ENCODE assay signal across 8 mouse cellular contexts in the genomic region with DNA sequence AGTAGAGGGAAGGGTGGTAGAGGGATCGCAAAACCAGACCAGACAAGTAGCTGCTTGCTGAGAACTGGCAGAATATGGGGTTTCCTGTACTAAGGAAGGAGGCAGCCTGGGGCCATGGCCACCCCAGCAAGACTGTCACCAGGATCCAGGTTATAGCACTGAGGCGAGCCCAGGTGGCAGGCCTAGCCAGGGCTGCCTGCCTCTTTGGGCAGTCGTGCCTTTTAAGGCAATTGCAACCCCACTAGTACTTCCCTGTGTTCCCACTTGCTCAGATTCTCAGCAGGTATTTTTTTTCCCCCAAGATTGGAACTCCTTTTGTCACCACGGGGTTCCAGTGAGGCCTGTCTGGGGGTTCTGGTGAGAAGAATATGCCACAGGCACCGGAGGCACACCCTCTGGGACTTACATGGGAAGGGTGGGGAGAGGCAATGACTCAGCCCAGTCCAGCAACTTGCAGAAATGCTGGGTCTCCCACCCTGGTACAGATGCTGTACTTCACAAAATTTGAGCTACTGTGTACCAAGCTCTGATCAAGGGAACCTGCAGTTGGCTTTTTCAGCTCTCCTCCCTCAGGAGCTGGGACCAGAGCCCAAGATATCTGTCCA. TPM values are rescaled to one million over a fixed set of nuclear protein-coding genes. Genes with fewer than 3 reads are reported as not detected.
DNase-seq lines count a peak whose midpoint lies in the region; ATAC-seq and TF ChIP-seq lines count a peak whose summit lies in the region.

No protein-coding gene starts in this region.

- no peak for TF ChIP-seq CTCF in CH12.LX (conservative IDR thresholded peaks at IDR 0.05 in 1 of 2, IDR thresholded peaks at IDR 0.05 in 1 of 2; ENCODE audit: low read depth in 2 of 2, low read length in 2 of 2)
- TF ChIP-seq CTCF in cortical plate, adult 2 months (IDR thresholded peaks at IDR 0.05; ENCODE audit: extremely low read depth, insufficient read depth, low read length): no peak

- H3K9ac ChIP-seq in heart, embryonic 15.5 days: 0 out of 2 replicates have a peak overlapping the region, but pooled peaks have one; percentile 2
- no peak overlapping the region for H3K9ac ChIP-seq in CH12.LX (ENCODE audit: insufficient read depth, low read depth)
- H3K9ac ChIP-seq in liver, embryonic 15.5 days: peak overlapping the region; percentile 29; the same call in 1 of the 2 replicates

- H3K27me3 ChIP-seq in heart, embryonic 15.5 days: no peaks in the 10 kb centered on the region
- H3K27me3 ChIP-seq in CH12.LX (replicated peaks): no peaks in the 10 kb centered on the region
- peaks cover 7% of the 10 kb centered on the region for H3K27me3 ChIP-seq in liver, embryonic 15.5 days

- no peak for TF ChIP-seq RAD21 in CH12.LX (IDR thresholded peaks at IDR 0.05; ENCODE audit: low read depth, low read length)

- H3K4me2 ChIP-seq in heart, embryonic 15.5 days: no peak overlapping the region
- H3K4me2 ChIP-seq in CH12.LX (ENCODE audit: insufficient read depth, low read depth, poor library complexity, severe bottlenecking): no peak overlapping the region
- no peak overlapping the region for H3K4me2 ChIP-seq in liver, embryonic 15.5 days

- H3K4me3 ChIP-seq in heart, embryonic 15.5 days: no peak overlapping the region
- no peak overlapping the region for H3K4me3 ChIP-seq in CH12.LX (replicated peaks in 1 of 3; ENCODE audit: low read depth in 2 of 3, low read length in 2 of 3, poor library complexity in 1 of 3)
- H3K4me3 ChIP-seq in cortical plate, adult 2 months (ENCODE audit: insufficient read depth, low read length): no peak overlapping the region
- no peak overlapping the region for H3K4me3 ChIP-seq in liver, embryonic 15.5 days (replicated peaks)

- H3K36me3 ChIP-seq in heart, embryonic 15.5 days: peaks cover 40% of the 10 kb centered on the region
- peaks cover 40 to 42% of the 10 kb centered on the region in 2 experiments for H3K36me3 ChIP-seq in CH12.LX (replicated peaks in 1 of 2; ENCODE audit: control insufficient read depth in 1 of 2, insufficient read depth in 1 of 2, low read length in 1 of 2)
- H3K36me3 ChIP-seq in liver, embryonic 15.5 days (replicated peaks): peaks cover 48% of the 10 kb centered on the region

- H3K9me3 ChIP-seq in heart, embryonic 15.5 days (replicated peaks): no peaks in the 10 kb centered on the region
- no peaks in the 10 kb centered on the region for H3K9me3 ChIP-seq in CH12.LX (replicated peaks; ENCODE audit: low read length)
- no peaks in the 10 kb centered on the region for H3K9me3 ChIP-seq in liver, embryonic 15.5 days (replicated peaks)

- 39% methylated on average over 5 of the region's 5 CpGs for WGBS in heart, embryonic 15.5 days
- 23% methylated on average over 5 of the region's 5 CpGs for WGBS in liver, embryonic 15.5 days (ENCODE audit: insufficient replicate concordance)

- no peak for TF ChIP-seq EP300 in CH12.LX (IDR thresholded peaks at IDR 0.05; ENCODE audit: low read length)

- peaks cover 12% of the 10 kb centered on the region for H3K79me2 ChIP-seq in CH12.LX (replicated peaks; ENCODE audit: control insufficient read depth, extremely low read depth, insufficient read depth, poor library complexity, severe bottlenecking)

- no peak for TF ChIP-seq POLR2A in CH12.LX (IDR thresholded peaks at IDR 0.05; ENCODE audit: low read depth, low read length)
- 0 out of 2 replicates have a peak, but pooled peaks have one; percentile 4 for TF ChIP-seq POLR2A in cortical plate, adult 2 months (IDR thresholded peaks at IDR 0.05; ENCODE audit: extremely low read depth, insufficient read depth, low read length)

- dilution Hi-C loops in CH12.LX (cut with MboI; ENCODE audit: extremely low pct_ligation_motif_present, extremely low pct_unique_long_range_greater_than_20kb, low sequenced_read_pairs): no loop called here

- peak overlapping the region; percentile 25 for H3K27ac ChIP-seq in heart, embryonic 15.5 days
- no peak overlapping the region for H3K27ac ChIP-seq in CH12.LX (ENCODE audit: insufficient read depth, low read depth)
- 0 out of 2 replicates have a peak overlapping the region, but pooled peaks have one; percentile 1 for H3K27ac ChIP-seq in cortical plate, adult 2 months (ENCODE audit: insufficient read depth, low read length)
- H3K27ac ChIP-seq in liver, embryonic 15.5 days (replicated peaks): peak overlapping the region; percentile 79

- intact Hi-C loops in heart, postnatal 36 days (cut with DNase I): loop anchor here (1.0 to 2.0 kb wide), 3 partner anchors 63 to 130 kb away; no protein-coding TSS in a partner anchor

- H3K4me1 ChIP-seq in heart, embryonic 15.5 days (replicated peaks): peaks cover 66% of the 10 kb centered on the region
- H3K4me1 ChIP-seq in CH12.LX (ENCODE audit: control insufficient read depth in 1 of 2, insufficient read depth in 2 of 2): peaks cover 26 to 71% of the 10 kb centered on the region in 2 experiments
- 0 out of 2 replicates have a peak, but pooled peaks cover 1% of the 10 kb centered on the region for H3K4me1 ChIP-seq in cortical plate, adult 2 months (ENCODE audit: control insufficient read depth, insufficient read depth, low read length)
- H3K4me1 ChIP-seq in liver, embryonic 15.5 days (replicated peaks): peaks cover 70% of the 10 kb centered on the region

- in situ Hi-C loops in CH12.LX (cut with MboI; ENCODE audit: low pct_ligation_motif_present, low pct_unique_long_range_greater_than_20kb, low sequenced_read_pairs): loop anchor here (5.0 kb wide), 1 partner anchor 124 kb away; no protein-coding TSS in a partner anchor

- no peak for DNase-seq in heart, postnatal 36 days
- no peak for DNase-seq in CH12.LX (ENCODE audit: extremely low read depth)
- DNase-seq in urinary bladder, adult 2 months (ENCODE audit: low spot score): no peak
- DNase-seq in right cerebral cortex, postnatal 25 days: no peak
- no peak for DNase-seq in spleen, postnatal 36 days (ENCODE audit: low spot score in 2 of 2)

- ATAC-seq in heart, embryonic 15.5 days (replicated peaks; ENCODE audit: insufficient number of reproducible peaks, insufficient read depth, low FRiP score, low read depth): no peak
- ATAC-seq in liver, embryonic 15.5 days (ENCODE audit: insufficient read depth): peak; percentile 47

TF ChIP-seq in CH12.LX, 34 proteins besides CTCF, POLR2A, EP300 and RAD21:
- TF ChIP-seq TCF12 (IDR thresholded peaks at IDR 0.05; ENCODE audit: low read depth, low read length) (no peak), CHD2 (IDR thresholded peaks at IDR 0.05; ENCODE audit: low read length) (no peak), TBP (conservative IDR thresholded peaks at IDR 0.05; ENCODE audit: low read depth, low read length) (peak; percentile 66; the same call in 1 of the 2 replicates), MYC (IDR thresholded peaks at IDR 0.05; ENCODE audit: low read depth, low read length) (no peak), UBTF (IDR thresholded peaks at IDR 0.05; ENCODE audit: low read depth, low read length) (0 out of 2 replicates have a peak, but pooled peaks have one; percentile 47), SIN3A (IDR thresholded peaks at IDR 0.05; ENCODE audit: low read length) (no peak), MAFK (IDR thresholded peaks at IDR 0.05; ENCODE audit: insufficient replicate concordance, low read length) (no peak)
TF ChIP-seq in CH12.LX: peak in this region for 2.

RNA-seq across cellular contexts. Expression of gene Syngr1, which starts 15.3 kb away (rescaled TPM):
- 38.0 and 42.9 TPM in 2 replicates for polyA plus RNA-seq in heart, embryonic 15.5 days (2015; fragmentation: Nextera tagmentation; extraction: Ambion mirVana)
- 10 to 100 TPM; 81.8 to 90.5 TPM for total RNA-seq in heart, postnatal 36 days (2021)
- total RNA-seq in CH12.LX (2012; rRNA removed): 10.7 and 14.8 TPM in 2 replicates
- 6.0 and 9.7 TPM in 2 replicates for total RNA-seq in CH12.LX (2014; rRNA removed)
- polyA plus RNA-seq in CH12.LX (2012; ENCODE audit: insufficient read length, low read depth): 7.0 and 11.3 TPM in 2 replicates
- polyA plus RNA-seq in cortical plate, adult 2 months (2012; rRNA removed): 354 and 372 TPM in 2 replicates
- polyA plus RNA-seq in liver, embryonic 15.5 days (2015; fragmentation: Nextera tagmentation; extraction: Ambion mirVana): 12.7 and 13.0 TPM in 2 replicates
- 54.2 and 62.1 TPM in 2 replicates for polyA plus RNA-seq in urinary bladder, adult 2 months (2012; rRNA removed)

RNA-seq across cellular contexts. Expression of gene Rpl3, which starts 15.8 kb away (rescaled TPM):
- 565 and 609 TPM in 2 replicates for polyA plus RNA-seq in heart, embryonic 15.5 days (2015; fragmentation: Nextera tagmentation; extraction: Ambion mirVana)
- 100 to 1,000 TPM; 163 to 164 TPM for total RNA-seq in heart, postnatal 36 days (2021)
- total RNA-seq in CH12.LX (2012; rRNA removed): 3,351 and 3,819 TPM in 2 replicates
- total RNA-seq in CH12.LX (2014; rRNA removed): 2,106 and 2,198 TPM in 2 replicates
- polyA plus RNA-seq in CH12.LX (2012; ENCODE audit: insufficient read length, low read depth): 2,552 and 2,592 TPM in 2 replicates
- 680 and 714 TPM in 2 replicates for polyA plus RNA-seq in cortical plate, adult 2 months (2012; rRNA removed)
- polyA plus RNA-seq in liver, embryonic 15.5 days (2015; fragmentation: Nextera tagmentation; extraction: Ambion mirVana): 539 and 552 TPM in 2 replicates
- 1,075 and 1,270 TPM in 2 replicates for polyA plus RNA-seq in urinary bladder, adult 2 months (2012; rRNA removed)

RNA-seq across cellular contexts. Expression of gene Tab1, which starts 57.1 kb away (rescaled TPM):
- polyA plus RNA-seq in heart, embryonic 15.5 days (2015; fragmentation: Nextera tagmentation; extraction: Ambion mirVana): 25.0 and 33.6 TPM in 2 replicates
- 10 to 100 TPM; 23.4 to 23.8 TPM for total RNA-seq in heart, postnatal 36 days (2021)
- 15.1 and 17.7 TPM in 2 replicates for total RNA-seq in CH12.LX (2012; rRNA removed)
- total RNA-seq in CH12.LX (2014; rRNA removed): 10.4 and 12.0 TPM in 2 replicates
- 11.4 and 11.6 TPM in 2 replicates for polyA plus RNA-seq in CH12.LX (2012; ENCODE audit: insufficient read length, low read depth)
- 33.6 and 33.8 TPM in 2 replicates for polyA plus RNA-seq in cortical plate, adult 2 months (2012; rRNA removed)
- 11.0 and 12.7 TPM in 2 replicates for polyA plus RNA-seq in liver, embryonic 15.5 days (2015; fragmentation: Nextera tagmentation; extraction: Ambion mirVana)
- polyA plus RNA-seq in urinary bladder, adult 2 months (2012; rRNA removed): 33.5 and 36.7 TPM in 2 replicates
